Mouse (Mus musculus) erythroblast, embryonic 14.5 days (primary cell): ENCODE data around the gene Zfp618.

Experiments
- GATA1 ChIP-seq: IDR thresholded peaks from 2 replicates; pipeline ENCODE4 v1.6.1; 2012; ENCODE audit warnings: low read length, inconsistent platforms, mixed read lengths
- TAL1 ChIP-seq: IDR thresholded peaks from 3 replicates; pipeline ENCODE4 v1.6.1; 2012; ENCODE audit warnings: low read length, inconsistent platforms, mixed read lengths

DNA sequence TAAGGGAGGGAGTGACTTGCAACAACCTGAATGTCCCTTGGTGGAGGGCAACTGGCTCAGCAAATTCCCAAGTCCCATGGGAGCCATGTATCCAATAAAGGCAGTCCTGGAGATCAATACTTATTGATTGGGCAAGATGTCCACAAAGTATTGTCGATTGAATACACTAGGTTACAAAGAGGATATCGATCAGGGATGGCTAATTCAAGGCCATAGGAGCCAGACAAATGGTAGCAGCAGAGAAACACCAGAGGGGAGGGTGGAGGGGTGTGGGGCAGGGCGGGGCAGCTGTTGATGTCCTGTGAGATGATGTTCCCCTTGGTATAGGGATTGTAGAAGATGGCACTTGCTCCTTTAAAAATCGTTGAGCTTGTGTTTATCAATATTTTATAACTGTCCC is 136.7 kb downstream of the Zfp618 start:
- TF ChIP-seq GATA1 (no peak), TAL1 (no peak)
